Mouse (Mus musculus) midbrain, embryonic 12.5 days (tissue): ENCODE results near the gene Pabpn1. TPM values are rescaled to one million over a fixed set of nuclear protein-coding genes. Genes with fewer than 3 reads are reported as not detected.

Experiments
- ATAC-seq: fragments of 200-750 bp; cut with Nextera tagmentation; 2 replicates; pipeline ENCODE4 v1.8.0; 2017; ENCODE audit warnings: low read depth, moderate TSS enrichment, moderate library complexity; ENCODE audit not compliant: low FRiP score
- H3K27ac ChIP-seq: fragments of 300-500 bp; sonication (generic); replicated peaks from 2 replicates; pipeline ENCODE4 v1.5.1; 2016; ENCODE audit warnings: mild to moderate bottlenecking
- H3K27me3 ChIP-seq: fragments of 300-500 bp; sonication (generic); 2 replicates; pipeline ENCODE4 v1.6.1; 2016; ENCODE audit warnings: mild to moderate bottlenecking
- H3K36me3 ChIP-seq: fragments of 300-500 bp; sonication (generic); 2 replicates; pipeline ENCODE4 v1.6.1; 2016
- H3K4me1 ChIP-seq: fragments of 300-500 bp; sonication (generic); 2 replicates; pipeline ENCODE4 v1.6.1; 2016
- H3K4me2 ChIP-seq: fragments of 300-500 bp; sonication (generic); replicated peaks from 2 replicates; pipeline ENCODE4 v1.6.1; 2016; ENCODE audit warnings: mild to moderate bottlenecking, moderate library complexity
- H3K4me3 ChIP-seq: fragments of 300-500 bp; sonication (generic); 2 replicates; pipeline ENCODE4 v1.5.1; 2016; ENCODE audit warnings: mild to moderate bottlenecking
- H3K9ac ChIP-seq: fragments of 300-500 bp; sonication (generic); replicated peaks from 2 replicates; pipeline ENCODE4 v1.6.1; 2016; ENCODE audit warnings: mild to moderate bottlenecking, moderate library complexity
- H3K9me3 ChIP-seq: fragments of 300-500 bp; sonication (generic); 2 replicates; pipeline ENCODE4 v1.6.1; 2016; ENCODE audit warnings: mild to moderate bottlenecking
- WGBS: fragments of 180-500 bp; shearing (Covaris S2); methylation state at CpG from one replicate; pipeline ENCODE4 v1.1.7; 2016; 5-methylcytosine and 5-hydroxymethylcytosine counted together
- polyA plus RNA-seq: library from polyadenylated mRNA; unstranded; fragments of >200 nt; fragmentation: Nextera tagmentation; extraction: Ambion mirVana; gene quantifications from 2 replicates; pipeline ENCODE4 v1.2.1, GENCODE M21; 2016

The Pabpn1 gene
- polyA plus RNA-seq, 1 experiment from 2014 or later, result 199 TPM

- H3K36me3 ChIP-seq, result no peaks in the 10 kb centered on the region
- no peak for ATAC-seq
- no peak within 1 kb of the TSS for H3K27ac ChIP-seq
- H3K4me2 ChIP-seq, result no peak within 1 kb of the TSS
- H3K27me3 ChIP-seq, result no peaks in the 10 kb centered on the region
- H3K9me3 ChIP-seq, result no peaks in the 10 kb centered on the region
- H3K4me3 ChIP-seq, result no peak within 1 kb of the TSS
- peaks cover 7% of the 10 kb centered on the region for H3K4me1 ChIP-seq
- 87% methylated on average over 5 of the region's 5 CpGs for WGBS
- H3K9ac ChIP-seq, result no peak within 1 kb of the TSS
These were observed 21.4 kb upstream of the Pabpn1 start, which contains the start of gene Homez for GRCm38 (mm10) chr14:54870861-54871260. TSS of gene Homez (minus strand) at chr14:54870961.

DNA sequence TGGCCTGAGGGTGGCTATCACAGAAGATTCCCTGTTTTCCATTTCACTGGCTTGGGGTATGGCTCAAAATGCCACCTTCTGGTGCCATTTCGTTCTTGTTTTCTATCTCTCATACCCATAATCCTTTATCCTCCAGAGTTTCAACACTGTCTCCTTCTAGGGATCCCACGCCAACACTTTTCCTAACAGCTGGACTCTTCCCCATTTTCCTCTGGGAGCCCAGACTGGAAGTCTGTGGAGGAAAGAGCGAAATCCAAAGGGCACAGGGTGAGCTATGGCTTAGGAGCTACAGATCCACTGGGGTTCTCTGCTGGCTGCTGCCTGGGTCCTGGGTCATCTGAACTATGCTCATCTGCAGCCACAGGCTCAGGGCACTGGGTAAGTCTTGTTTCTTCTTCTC, 18.1 kb upstream of the Pabpn1 start:
- H3K9ac ChIP-seq, result no peak overlapping the region
- H3K27ac ChIP-seq, result no peak overlapping the region
- no peaks in the 10 kb centered on the region for H3K9me3 ChIP-seq
- no peak for ATAC-seq
- H3K4me3 ChIP-seq, result no peak overlapping the region
- peaks cover 17% of the 10 kb centered on the region for H3K4me1 ChIP-seq
- H3K36me3 ChIP-seq, result no peaks in the 10 kb centered on the region
- 90% methylated on average over 3 of the region's 3 CpGs for WGBS
- peaks cover 8% of the 10 kb centered on the region for H3K27me3 ChIP-seq
- H3K4me2 ChIP-seq, result no peak overlapping the region

DNA sequence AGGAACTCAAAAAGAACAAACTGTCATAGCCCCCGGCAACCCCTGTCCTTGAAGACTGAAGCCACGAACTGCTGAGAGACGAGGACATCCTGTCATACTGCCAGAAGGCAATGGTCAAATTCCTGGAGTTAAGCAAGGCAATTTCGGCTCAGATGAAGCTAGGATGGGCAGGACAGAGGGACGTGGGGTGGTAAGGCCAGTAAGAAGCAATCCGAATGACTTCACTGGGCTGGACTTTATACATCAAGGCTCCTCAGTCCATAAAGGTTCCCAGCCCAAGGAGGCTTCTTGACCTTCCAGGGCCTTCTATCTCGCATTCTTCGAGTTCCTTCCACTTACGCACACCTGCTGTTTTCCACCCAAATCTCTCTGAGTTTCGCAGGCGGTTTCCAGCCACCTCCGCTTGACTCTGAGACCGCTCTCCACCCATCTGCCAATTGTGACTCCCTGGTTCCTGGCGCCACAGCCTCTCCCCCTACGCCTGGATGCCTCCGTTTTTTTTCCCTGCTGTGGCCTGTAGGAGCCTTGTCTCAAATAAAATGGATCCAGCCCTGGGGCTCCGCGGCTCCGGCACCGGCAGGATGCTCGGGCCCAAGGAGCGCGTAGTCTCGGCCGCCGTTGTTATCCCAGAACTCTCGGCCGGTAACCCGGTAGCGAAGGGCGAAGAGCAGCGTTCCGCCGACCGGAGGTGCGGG, 16.3 kb upstream of the Pabpn1 start:
- H3K4me2 ChIP-seq, result peak overlapping the region; percentile 99
- peaks cover 8% of the 10 kb centered on the region for H3K27me3 ChIP-seq
- 4% methylated on average over 36 of the region's 36 CpGs for WGBS
- H3K4me1 ChIP-seq, result peaks cover 17% of the 10 kb centered on the region
- peak overlapping the region; percentile 77 for H3K4me3 ChIP-seq
- no peaks in the 10 kb centered on the region for H3K36me3 ChIP-seq
- H3K9me3 ChIP-seq, result no peaks in the 10 kb centered on the region
- ATAC-seq, result peak; percentile 51
- H3K9ac ChIP-seq, result peak overlapping the region; percentile 76
- H3K27ac ChIP-seq, result peak overlapping the region; percentile 90

- Histone ChIP-seq H3K4me1 (peaks cover 17% of the 10 kb centered on the region), H3K9ac (peak overlapping the region; percentile 76), H3K4me3 (peak overlapping the region; percentile 77), H3K9me3 (no peaks in the 10 kb centered on the region), H3K27ac (peak overlapping the region; percentile 90), H3K4me2 (peak overlapping the region; percentile 99), H3K27me3 (peaks cover 12% of the 10 kb centered on the region), H3K36me3 (no peaks in the 10 kb centered on the region)
- peak; percentile 90 for ATAC-seq
- WGBS, result under 1% methylated on average over 50 of the region's 72 CpGs
These were observed 15.7 kb upstream of the Pabpn1 start for GRCm38 (mm10) chr14:54876539-54877047.

DNA sequence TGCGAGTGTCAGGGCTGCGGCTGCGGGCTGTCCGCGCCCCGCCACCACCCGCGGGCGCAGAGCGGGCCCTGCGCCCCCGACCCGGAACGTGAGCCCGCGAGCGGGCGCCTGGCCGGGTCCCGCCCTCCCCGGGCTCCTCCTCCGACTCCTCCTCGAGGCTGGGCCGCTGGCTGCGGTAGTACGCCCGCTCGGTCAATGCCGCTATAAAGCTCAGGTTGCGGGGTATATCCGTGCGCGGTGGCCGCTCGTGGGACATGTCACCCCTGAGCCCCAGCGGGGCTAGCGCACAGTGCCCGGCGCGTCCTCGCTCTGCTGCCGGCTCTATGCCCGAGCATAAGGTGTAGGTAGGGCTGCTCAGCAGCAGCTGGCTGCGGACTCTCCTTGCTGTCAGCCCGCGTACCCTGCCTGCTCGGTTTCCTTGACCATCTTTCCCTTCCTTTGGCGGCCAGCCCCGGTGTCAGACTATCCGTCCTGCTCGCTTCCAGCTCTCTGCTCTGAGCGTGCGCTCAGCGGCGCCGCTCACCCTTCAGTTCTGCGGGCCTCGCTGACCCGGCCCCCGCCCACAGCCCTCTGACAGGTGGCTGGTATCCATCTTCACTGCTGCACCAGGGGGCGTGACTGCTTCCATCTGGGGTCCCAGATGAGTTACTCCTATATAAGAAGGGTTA, 15.1 kb upstream of the Pabpn1 start, which contains the start of gene Ppp1r3e:
TSS of gene Ppp1r3e (minus strand) at position 503 of the 668 bp plus-strand sequence.
- WGBS, result under 1% methylated on average over 42 of the region's 61 CpGs

GRCm38 (mm10) chr14:54883154-54884021, 8.9 kb upstream of the Pabpn1 start, which contains the start of the genes Bcl2l2 and Gm20521:
TSS of gene Bcl2l2 (plus strand) at chr14:54883377.
TSS of gene Gm20521 (plus strand) at chr14:54883441.
- ATAC-seq, result peak; percentile 91
- Histone ChIP-seq H3K9me3 (no peaks in the 10 kb centered on the region), H3K27me3 (peaks cover 9% of the 10 kb centered on the region), H3K4me2 (peak within 1 kb of the TSS; percentile 71), H3K4me3 (peak within 1 kb of the TSS; percentile 66), H3K27ac (peak within 1 kb of the TSS; percentile 90), H3K36me3 (peaks cover 11% of the 10 kb centered on the region; the same call in 1 of the 2 replicates), H3K4me1 (peaks cover 24% of the 10 kb centered on the region), H3K9ac (peak within 1 kb of the TSS; percentile 80)
- under 1% methylated on average over 26 of the region's 27 CpGs for WGBS

More for the DNA sequence above, 15.1 kb upstream of the Pabpn1 start, which contains the start of gene Ppp1r3e:
- H3K36me3 ChIP-seq, result no peaks in the 10 kb centered on the region
- peak within 1 kb of the TSS; percentile 76 for H3K9ac ChIP-seq
- H3K4me3 ChIP-seq, result peak within 1 kb of the TSS; percentile 77
- H3K4me1 ChIP-seq, result peaks cover 17% of the 10 kb centered on the region
- peak within 1 kb of the TSS; percentile 99 for H3K4me2 ChIP-seq
- H3K9me3 ChIP-seq, result no peaks in the 10 kb centered on the region
- peaks cover 12% of the 10 kb centered on the region for H3K27me3 ChIP-seq
- peak within 1 kb of the TSS; percentile 90 for H3K27ac ChIP-seq
- ATAC-seq, result peak; percentile 72

GRCm38 (mm10) chr14:54884022-54884712, 8.1 kb upstream of the Pabpn1 start:
- H3K4me2 ChIP-seq, result peak overlapping the region; percentile 71
- peaks cover 24% of the 10 kb centered on the region for H3K4me1 ChIP-seq
- peak overlapping the region; percentile 66 for H3K4me3 ChIP-seq
- peaks cover 11% of the 10 kb centered on the region; the same call in 1 of the 2 replicates for H3K36me3 ChIP-seq
- H3K9me3 ChIP-seq, result no peaks in the 10 kb centered on the region
- 0 out of 2 replicates have a peak, but pooled peaks cover 4% of the 10 kb centered on the region for H3K27me3 ChIP-seq
- WGBS, result 40% methylated on average over 21 of the region's 21 CpGs
- ATAC-seq, result no peak
- H3K9ac ChIP-seq, result peak overlapping the region; percentile 80
- peak overlapping the region; percentile 90 for H3K27ac ChIP-seq

DNA sequence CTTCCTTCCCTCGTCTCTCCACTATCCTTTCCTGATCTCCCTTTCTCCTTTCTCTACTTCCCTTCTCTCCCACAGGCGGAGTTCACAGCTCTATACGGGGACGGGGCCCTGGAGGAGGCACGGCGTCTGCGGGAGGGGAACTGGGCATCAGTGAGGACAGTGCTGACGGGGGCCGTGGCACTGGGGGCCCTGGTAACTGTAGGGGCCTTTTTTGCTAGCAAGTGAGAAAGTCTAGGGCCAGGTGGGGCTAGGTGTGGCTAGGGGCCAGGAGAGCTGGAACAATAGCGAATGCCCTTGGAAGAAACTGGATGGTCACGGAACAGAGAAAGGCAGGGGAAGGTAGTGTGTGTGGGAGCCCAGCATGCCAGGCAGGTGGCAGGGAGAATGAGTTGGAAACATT, 7.0 kb upstream of the Pabpn1 start:
- WGBS, result 92% methylated on average over 11 of the region's 11 CpGs
- H3K4me3 ChIP-seq, result no peak overlapping the region

GRCm38 (mm10) chr14:54893651-54894181, 1.4 kb downstream of the Pabpn1 start:
- H3K9me3 ChIP-seq, result no peaks in the 10 kb centered on the region
- H3K27me3 ChIP-seq, result no peaks in the 10 kb centered on the region
- peaks cover 30% of the 10 kb centered on the region for H3K36me3 ChIP-seq
- H3K4me2 ChIP-seq, result peak overlapping the region; percentile 51
- peak overlapping the region; percentile 93 for H3K27ac ChIP-seq
- H3K9ac ChIP-seq, result peak overlapping the region; percentile 100
- peaks cover 22% of the 10 kb centered on the region for H3K4me1 ChIP-seq
- ATAC-seq, result peak; percentile 99
- WGBS, result under 1% methylated on average over 38 of the region's 38 CpGs
- H3K4me3 ChIP-seq, result peak overlapping the region; percentile 98

More for the DNA sequence above, 7.0 kb upstream of the Pabpn1 start:
- H3K4me2 ChIP-seq, result peak overlapping the region; percentile 71; the same call in 1 of the 2 replicates
- H3K36me3 ChIP-seq, result peaks cover 11% of the 10 kb centered on the region; the same call in 1 of the 2 replicates
- no peak overlapping the region for H3K27ac ChIP-seq
- H3K9ac ChIP-seq, result no peak overlapping the region
- no peaks in the 10 kb centered on the region for H3K9me3 ChIP-seq
- peaks cover 24% of the 10 kb centered on the region for H3K4me1 ChIP-seq
- 0 out of 2 replicates have a peak, but pooled peaks cover 4% of the 10 kb centered on the region for H3K27me3 ChIP-seq
- ATAC-seq, result no peak

DNA sequence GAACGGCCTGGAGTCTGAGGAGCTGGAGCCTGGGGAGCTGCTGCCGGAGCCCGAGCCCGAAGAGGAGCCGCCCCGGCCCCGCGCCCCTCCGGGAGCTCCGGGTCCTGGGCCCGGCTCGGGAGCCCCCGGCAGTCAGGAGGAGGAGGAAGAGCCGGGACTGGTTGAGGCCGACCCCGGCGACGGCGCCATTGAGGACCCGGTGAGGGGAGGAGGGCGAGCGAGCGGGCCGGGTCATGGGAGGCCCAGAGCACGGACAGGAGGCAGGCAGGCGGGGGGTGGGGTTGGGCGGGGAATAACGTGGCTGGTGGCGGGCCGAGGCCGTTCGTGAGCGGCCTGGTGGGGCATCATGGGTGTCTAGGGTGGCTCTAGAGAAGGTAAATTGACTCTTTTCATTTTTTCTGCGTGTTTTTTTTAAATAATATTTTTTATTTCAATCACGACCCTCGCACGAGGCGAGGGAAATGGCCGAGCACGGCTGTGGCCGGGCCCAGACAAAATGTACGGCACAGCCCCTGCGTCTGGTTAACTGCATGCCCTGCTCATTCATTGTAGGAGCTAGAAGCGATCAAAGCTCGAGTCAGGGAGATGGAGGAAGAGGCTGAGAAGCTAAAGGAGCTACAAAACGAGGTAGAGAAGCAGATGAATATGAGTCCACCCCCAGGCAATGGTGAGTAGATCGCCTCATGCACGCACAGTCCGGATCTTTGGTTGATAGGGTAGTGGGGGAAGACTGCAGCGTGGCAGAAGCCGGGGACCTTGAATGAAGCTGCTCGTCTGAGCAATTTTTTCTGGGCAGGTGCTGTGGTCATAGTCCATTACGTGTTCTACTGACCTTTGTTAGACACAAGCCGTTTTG, 2.2 kb downstream of the Pabpn1 start:
- H3K27ac ChIP-seq, result peak overlapping the region; percentile 93
- H3K4me3 ChIP-seq, result peak overlapping the region; percentile 98
- H3K27me3 ChIP-seq, result no peaks in the 10 kb centered on the region
- H3K4me2 ChIP-seq, result peak overlapping the region; percentile 74
- H3K9me3 ChIP-seq, result no peaks in the 10 kb centered on the region
- WGBS, result under 1% methylated on average over 50 of the region's 54 CpGs
- H3K4me1 ChIP-seq, result peaks cover 22% of the 10 kb centered on the region
- peaks cover 30% of the 10 kb centered on the region for H3K36me3 ChIP-seq
- peak overlapping the region; percentile 100 for H3K9ac ChIP-seq
- ATAC-seq, result peak; percentile 59
